Mouse (Mus musculus): ENCODE results near the gene Larp4.
"Not testable (repeated sequence)": the region's sequence is repeated elsewhere in the genome, so short reads cannot be mapped to it uniquely, and the experiment has no call there.

The Larp4 gene

DNA sequence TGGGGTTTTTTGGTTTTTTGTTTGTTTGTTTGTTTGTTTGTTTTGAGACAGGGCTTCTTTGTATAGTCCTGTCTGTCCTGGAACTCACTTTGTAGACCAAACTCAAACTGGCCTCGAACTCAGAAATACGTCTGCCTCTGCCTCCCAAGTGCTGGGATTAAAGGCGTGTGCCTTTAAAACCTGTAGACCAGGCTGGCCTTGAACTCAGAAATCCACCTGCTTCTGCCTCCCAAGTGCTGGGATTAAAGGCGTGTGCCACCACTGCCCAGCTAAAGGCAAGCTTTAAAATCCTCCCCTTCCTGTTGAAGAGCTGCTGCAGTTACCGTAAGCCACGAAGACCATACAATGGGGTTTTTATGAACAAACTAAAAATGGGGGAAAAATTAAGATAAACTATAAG lies at the start of gene Larp4:
Gene Larp4 (plus strand): TSS at position 301 of the 400 bp plus-strand sequence.
- not testable (repeated sequence) for DNase-seq (ENCODE audit: low spot score in 2 of 2)

DNA sequence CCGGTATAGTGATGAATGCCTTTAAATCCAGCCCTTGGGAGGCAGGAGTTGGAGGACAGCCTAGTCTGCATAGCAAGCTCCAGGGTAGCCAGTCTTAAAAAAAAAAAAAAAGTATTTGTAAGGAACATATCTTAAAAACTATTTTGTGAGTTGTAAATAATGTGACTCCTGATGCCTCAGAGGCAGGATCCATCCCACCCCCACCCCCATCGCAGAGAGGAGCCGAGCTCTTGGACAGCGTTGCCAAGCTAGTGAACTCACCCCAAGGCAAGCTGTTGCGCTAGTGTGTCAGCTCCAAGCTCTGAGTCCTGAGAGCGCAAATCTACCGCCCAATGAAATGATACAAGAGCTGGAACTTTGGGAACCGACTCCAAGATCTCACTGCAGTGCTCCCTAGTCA lies 38.6 kb upstream of the Larp4 start:
- DNase-seq (ENCODE audit: low spot score in 2 of 2) = no peak

DNA sequence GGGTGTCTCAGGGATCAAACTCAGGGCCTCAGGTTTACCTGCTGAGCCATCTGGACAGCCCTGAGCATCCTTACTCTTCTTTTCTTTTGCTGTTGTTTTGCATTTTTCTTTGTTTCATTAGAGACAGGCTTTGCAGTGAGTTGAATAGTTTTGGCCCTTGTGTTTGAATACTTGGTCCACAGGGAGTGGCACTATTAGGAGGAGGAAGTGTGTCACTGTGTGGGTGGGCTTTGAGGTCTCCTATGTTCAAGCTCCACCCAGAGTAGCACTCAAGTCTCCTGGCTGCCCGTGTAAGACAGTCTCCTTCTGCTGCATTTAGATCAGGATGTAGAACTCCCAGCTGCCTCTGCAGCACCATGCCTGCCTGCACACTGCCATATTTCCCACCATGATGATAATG lies 35.4 kb upstream of the Larp4 start:
- no peak for DNase-seq (ENCODE audit: low spot score in 2 of 2)

DNA sequence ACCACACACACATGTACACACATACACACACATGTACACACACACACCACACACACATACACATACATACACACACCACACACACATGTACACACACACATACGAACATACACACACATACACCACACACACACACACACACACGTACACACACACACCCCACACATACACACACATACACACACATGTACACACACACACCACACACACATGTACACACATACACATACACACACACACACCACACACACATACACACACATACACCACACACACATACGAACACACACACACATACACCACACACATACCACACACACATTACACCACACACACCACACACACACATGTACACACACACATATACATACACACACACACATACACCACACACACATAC lies 33.2 kb upstream of the Larp4 start:
- DNase-seq (ENCODE audit: low spot score in 2 of 2) = no peak

DNA sequence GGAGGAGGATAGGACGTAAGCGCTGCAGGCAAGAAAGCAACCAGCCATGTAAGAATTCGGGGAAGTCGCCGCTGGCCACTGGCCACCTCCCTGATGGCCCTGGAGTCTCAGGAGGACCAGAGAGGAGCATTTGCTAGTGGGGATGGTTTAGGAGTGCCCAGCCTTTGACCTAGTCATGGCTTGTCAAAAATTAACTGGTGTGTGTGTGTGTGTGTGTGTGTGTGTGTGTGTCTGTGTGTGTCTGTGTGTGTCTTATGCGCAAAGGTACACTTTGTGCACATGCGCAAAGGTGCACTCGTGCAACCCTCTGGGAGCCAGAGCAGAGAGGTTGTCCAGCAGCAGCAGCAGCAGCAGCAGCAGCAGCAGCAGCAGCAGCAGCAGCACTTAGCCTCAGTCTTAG lies 32.0 kb upstream of the Larp4 start:
- DNase-seq (ENCODE audit: low spot score in 2 of 2) = no peak

- DNase-seq (ENCODE audit: low spot score in 2 of 2) = no peak
Measured at GRCm38 (mm10) chr15:99940426-99940825, 29.4 kb upstream of the Larp4 start.

- DNase-seq (ENCODE audit: low spot score in 2 of 2) = no peak
Measured at GRCm38 (mm10) chr15:99940970-99941630, 28.8 kb upstream of the Larp4 start.

- DNase-seq (ENCODE audit: low spot score in 2 of 2) = no peak
Measured at GRCm38 (mm10) chr15:99955324-99955723, 14.5 kb upstream of the Larp4 start.

DNA sequence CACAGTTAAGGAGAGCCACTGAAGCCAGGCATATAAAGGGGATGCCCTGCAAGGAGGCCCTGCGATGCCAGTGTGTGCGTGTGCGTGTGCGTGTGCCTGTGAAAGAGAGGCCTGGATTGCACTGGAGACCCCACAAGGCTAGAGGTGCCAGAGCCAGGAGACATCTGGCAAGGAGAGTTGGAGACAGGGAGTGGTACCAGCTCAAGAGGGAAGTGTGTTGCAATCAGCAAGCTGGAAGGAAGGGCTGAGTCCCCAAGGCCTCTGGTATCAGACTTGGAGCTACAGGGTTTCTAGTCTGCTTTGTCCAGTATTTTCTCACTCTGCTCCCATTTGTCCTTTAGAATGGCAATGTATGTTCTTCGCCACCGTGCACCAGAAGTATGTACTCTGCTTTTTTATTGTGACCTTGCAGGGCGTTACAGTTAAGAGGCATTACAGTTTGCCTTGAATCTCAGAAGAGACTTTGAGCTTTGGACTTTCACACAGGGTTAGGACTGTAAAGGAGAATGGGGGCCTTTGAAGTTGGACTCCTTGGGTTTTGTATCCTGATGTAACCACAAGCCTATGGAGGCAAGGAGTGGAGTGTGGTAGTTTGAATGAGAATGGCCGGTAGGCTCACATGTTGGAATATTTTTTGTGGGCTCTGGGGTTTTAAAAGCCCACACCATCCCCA lies 4.6 kb upstream of the Larp4 start:
- no peak for DNase-seq (ENCODE audit: low spot score in 2 of 2)

GRCm38 (mm10) chr15:99966961-99967360 lies 2.9 kb upstream of the Larp4 start, which contains the start of gene Fam186a:
Fam186a (minus strand) TSS chr15:99967061.
- DNase-seq (ENCODE audit: low spot score in 2 of 2) = no peak

DNA sequence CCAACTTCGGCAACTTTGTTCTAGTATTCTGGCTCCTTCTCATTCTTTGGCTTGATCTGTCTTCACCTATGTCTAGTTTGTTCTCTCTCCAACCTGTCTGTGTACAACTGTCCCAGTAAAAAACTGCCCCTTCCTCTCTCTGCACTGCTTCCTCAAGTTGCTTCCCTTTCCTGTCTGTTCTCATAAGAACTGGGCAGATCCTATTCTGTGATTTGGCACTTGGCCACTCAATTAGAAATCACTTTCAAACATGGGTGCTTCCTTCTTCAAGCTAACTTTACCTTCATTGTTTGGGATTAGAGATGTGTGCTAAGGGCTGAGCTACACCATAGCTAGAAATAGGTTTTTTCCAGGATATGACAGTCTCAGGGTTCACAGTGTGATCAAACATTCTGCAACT lies 741 bp downstream of the Larp4 start:
- DNase-seq (ENCODE audit: low spot score in 2 of 2) = no peak

- peak; percentile 91 to 96 for DNase-seq (ENCODE audit: low spot score in 2 of 2)
Measured at GRCm38 (mm10) chr15:99972361-99972988, 2.6 kb downstream of the Larp4 start.

GRCm38 (mm10) chr15:99972989-99973911 lies 3.4 kb downstream of the Larp4 start:
- peak; percentile 32 to 72 for DNase-seq (ENCODE audit: low spot score in 2 of 2)

- no peak for DNase-seq (ENCODE audit: low spot score in 2 of 2)
Measured at GRCm38 (mm10) chr15:99974476-99975220, 4.8 kb downstream of the Larp4 start.

DNA sequence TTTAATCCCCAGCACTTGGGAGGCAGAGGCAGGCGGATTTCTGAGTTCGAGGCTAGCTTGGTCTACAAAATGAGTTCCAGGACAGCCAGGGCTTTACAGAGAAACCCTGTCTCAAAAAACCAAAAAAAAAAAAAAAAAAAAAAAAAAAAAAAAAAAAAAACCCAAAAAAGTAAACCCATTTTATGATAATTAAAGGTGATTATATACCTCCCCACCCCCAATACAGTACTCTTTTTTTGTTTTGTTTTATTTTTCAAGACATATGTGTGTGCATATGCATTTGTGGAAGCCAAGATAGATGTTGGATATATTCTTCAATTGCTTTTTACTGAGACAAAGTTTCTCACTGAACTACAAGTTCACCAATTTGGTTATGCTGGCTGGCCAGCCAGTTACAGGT lies 6.3 kb downstream of the Larp4 start:
- DNase-seq (ENCODE audit: low spot score in 2 of 2) = not testable (repeated sequence)

- no peak for DNase-seq (ENCODE audit: low spot score in 2 of 2)
Measured at GRCm38 (mm10) chr15:99979266-99979665, 9.4 kb downstream of the Larp4 start.

DNA sequence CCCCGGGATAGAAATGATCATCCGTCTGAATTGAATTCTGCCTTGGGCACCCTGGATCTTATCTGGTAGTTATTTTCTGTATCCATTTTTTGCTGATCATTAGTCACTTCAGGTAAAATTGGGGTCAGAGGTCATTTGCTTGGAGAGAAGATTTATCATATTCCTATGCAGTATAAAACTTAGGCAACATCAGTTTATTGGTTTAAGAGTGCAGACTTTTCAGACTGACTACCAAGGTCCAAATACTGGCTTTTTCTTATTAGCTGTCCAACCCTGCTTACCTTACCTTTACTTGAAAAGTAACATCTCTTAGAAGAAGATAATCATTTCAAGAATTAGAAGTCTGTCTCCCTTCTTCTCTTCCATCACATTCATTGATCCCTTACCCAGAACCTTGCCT lies 9.8 kb downstream of the Larp4 start:
- DNase-seq (ENCODE audit: low spot score in 2 of 2) = no peak

GRCm38 (mm10) chr15:99993100-99993499 lies 23.2 kb downstream of the Larp4 start:
- DNase-seq (ENCODE audit: low spot score in 2 of 2) = no peak

GRCm38 (mm10) chr15:99997114-99997804 lies 27.4 kb downstream of the Larp4 start:
- no peak for DNase-seq (ENCODE audit: low spot score in 2 of 2)

DNA sequence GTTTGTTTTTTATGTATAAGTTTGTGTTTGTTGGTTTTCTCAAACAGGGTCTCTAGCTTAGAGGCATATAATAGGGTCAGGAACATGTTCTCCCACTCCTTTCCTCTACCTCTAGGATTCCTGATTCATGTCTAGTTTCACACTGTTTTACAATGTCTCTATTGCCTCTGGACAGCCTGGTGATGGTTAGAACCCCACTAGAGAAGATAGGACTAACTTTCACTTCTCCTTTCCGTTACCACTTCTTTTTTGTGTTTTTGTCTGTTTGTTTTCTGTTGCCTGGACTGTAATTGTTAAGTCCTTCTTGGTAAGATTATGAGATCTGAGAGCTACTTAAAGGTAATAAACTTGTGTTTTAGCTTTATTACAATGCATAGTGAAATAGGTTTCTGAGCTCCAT lies 29.5 kb downstream of the Larp4 start:
- DNase-seq (ENCODE audit: low spot score in 2 of 2) = no peak
